Mouse (Mus musculus): ENCODE data around the gene Gucy2d. TPM values are rescaled to one million over a fixed set of nuclear protein-coding genes. Genes with fewer than 3 reads are reported as not detected.

The Gucy2d gene
- polyA plus RNA-seq, 1 experiment: 8.7 TPM

DNA sequence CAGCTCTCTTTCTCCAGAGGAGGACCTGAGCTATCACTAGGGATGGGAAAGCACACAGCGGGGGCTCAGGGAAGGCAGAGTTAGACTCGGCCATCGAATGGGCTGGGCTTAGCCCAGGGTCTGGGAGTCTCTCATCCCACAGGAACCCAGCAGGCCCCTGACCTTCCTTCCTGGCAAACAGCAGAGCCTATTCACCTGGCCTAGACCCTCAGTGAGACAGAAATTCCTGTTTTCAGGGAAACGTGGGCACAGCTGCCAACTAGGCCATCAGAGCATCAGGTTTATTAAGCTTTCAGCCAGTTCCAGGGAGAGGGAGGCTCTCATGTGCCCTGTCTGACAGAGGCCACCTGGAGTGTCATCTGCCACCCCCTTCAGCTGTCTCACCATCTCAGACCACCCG lies 62.7 kb downstream of the Gucy2d start:
- H3K4me1 ChIP-seq (ENCODE audit: control insufficient read depth, insufficient read depth, low read length): peaks cover 21% of the 10 kb centered on the region
- H3K27ac ChIP-seq (ENCODE audit: control insufficient read depth, insufficient read depth, low read depth, low read length): no peak overlapping the region

DNA sequence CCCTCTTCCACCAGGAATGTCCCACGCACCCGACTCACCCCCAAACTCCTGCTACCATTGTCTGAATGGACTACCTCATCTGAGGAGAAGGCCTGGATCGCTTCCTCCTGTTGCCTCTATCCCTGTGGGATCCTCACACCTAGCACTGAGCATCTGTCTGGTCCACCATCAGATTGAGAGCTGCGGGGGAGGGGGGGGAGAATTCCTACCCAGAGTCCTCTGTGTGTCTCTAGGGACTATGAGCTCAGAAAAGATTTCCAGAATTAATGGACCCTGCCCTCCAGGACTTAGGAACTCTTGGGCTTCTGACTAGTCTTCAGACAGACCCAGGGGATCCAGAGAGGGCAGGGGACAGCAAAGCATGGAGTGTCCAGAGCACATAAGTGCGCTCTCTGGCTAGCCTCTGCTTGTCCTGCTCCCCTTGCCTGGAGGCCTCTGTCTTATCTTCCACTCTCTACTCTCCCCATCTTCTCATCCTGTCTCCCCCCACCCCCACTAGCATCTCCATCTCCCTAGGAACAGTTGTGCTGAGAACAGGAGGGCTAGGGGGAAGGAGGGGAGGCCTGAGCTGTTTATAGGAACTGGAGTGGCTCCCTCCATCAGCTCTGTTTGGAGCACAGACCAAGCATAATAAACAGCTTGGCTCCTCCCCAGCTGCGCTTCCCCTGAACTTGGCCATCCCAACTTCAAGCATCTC lies 63.9 kb downstream of the Gucy2d start:
- H3K27me3 ChIP-seq (ENCODE audit: control insufficient read depth, insufficient read depth, low read length): no peaks in the 10 kb centered on the region
- H3K4me3 ChIP-seq (ENCODE audit: control insufficient read depth, low read depth, low read length): peak overlapping the region; percentile 6
- TF ChIP-seq CTCF (IDR thresholded peaks at IDR 0.05; ENCODE audit: control insufficient read depth, insufficient read depth, insufficient replicate concordance, low read depth, low read length) (no peak), POLR2A (IDR thresholded peaks at IDR 0.05; ENCODE audit: control insufficient read depth, low read depth, low read length) (no peak)
- H3K36me3 ChIP-seq (ENCODE audit: control insufficient read depth, insufficient read depth, low read length): no peaks in the 10 kb centered on the region
- H3K4me1 ChIP-seq (ENCODE audit: control insufficient read depth, insufficient read depth, low read length): peaks cover 19% of the 10 kb centered on the region
- no peak overlapping the region for H3K27ac ChIP-seq (ENCODE audit: control insufficient read depth, insufficient read depth, low read depth, low read length)

More for the DNA sequence above, 62.7 kb downstream of the Gucy2d start:
- no peak for TF ChIP-seq CTCF (IDR thresholded peaks at IDR 0.05; ENCODE audit: control insufficient read depth, insufficient read depth, insufficient replicate concordance, low read depth, low read length)
- no peak for TF ChIP-seq POLR2A (IDR thresholded peaks at IDR 0.05; ENCODE audit: control insufficient read depth, low read depth, low read length)
- H3K4me3 ChIP-seq (ENCODE audit: control insufficient read depth, low read depth, low read length): no peak overlapping the region
- H3K36me3 ChIP-seq (ENCODE audit: control insufficient read depth, insufficient read depth, low read length): no peaks in the 10 kb centered on the region
- H3K27me3 ChIP-seq (ENCODE audit: control insufficient read depth, insufficient read depth, low read length): no peaks in the 10 kb centered on the region

DNA sequence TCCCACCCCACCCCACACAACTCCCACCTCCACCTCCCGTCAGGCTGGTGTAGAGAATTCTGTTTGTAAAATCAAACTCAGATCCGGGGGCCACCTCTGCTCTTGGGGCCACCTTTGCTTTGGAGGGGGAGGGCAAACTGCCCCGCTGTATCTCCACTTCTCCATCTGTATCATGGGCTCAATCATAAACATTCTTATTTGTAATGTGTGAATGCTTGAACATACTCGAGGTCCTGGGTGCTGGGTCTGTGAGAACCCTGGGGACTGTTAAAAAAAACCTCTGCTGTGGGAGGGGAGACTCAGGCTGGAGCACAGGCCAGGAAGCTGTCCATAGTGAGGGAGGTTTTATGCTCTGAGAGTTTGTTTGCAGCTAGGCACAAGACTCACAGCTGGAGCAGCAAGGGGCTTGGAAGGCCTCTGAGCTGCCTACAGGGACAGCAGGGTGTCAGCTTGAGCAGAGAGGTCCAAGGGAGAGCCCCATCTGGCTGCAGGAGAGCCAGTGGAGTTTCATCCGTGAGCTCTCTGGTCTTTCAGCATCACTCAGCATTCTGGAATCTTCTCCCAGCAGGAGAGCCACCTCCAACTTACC lies 64.6 kb downstream of the Gucy2d start:
- Histone ChIP-seq H3K27me3 (ENCODE audit: control insufficient read depth, insufficient read depth, low read length) (no peaks in the 10 kb centered on the region), H3K27ac (ENCODE audit: control insufficient read depth, insufficient read depth, low read depth, low read length) (no peak overlapping the region), H3K4me3 (ENCODE audit: control insufficient read depth, low read depth, low read length) (peak overlapping the region; percentile 33), H3K4me1 (ENCODE audit: control insufficient read depth, insufficient read depth, low read length) (peaks cover 19% of the 10 kb centered on the region), H3K36me3 (ENCODE audit: control insufficient read depth, insufficient read depth, low read length) (no peaks in the 10 kb centered on the region)
- TF ChIP-seq POLR2A (IDR thresholded peaks at IDR 0.05; ENCODE audit: control insufficient read depth, low read depth, low read length) (no peak), CTCF (IDR thresholded peaks at IDR 0.05; ENCODE audit: control insufficient read depth, insufficient read depth, insufficient replicate concordance, low read depth, low read length) (no peak)

DNA sequence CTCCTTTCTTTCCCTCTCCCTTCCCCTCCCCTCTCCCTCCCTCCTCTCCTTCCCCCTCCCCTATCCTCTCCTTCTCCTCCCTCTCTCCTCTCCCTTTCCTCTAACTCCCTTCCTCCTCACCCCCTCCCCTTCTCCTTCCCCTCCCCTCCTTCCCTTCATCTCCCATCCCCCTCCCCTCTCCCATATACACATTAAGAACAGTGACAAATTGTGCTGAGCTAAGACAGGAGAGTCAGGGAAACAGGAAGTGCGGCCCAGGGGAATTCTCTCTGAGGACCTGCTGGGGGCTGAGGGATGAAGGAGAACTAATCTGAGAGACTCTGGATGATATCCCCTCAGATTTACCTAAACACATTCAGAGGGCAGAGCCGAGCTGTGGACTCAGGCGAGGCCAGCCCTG lies 65.4 kb downstream of the Gucy2d start:
- TF ChIP-seq CTCF (IDR thresholded peaks at IDR 0.05; ENCODE audit: control insufficient read depth, insufficient read depth, insufficient replicate concordance, low read depth, low read length) (no peak), POLR2A (IDR thresholded peaks at IDR 0.05; ENCODE audit: control insufficient read depth, low read depth, low read length) (no peak)
- H3K4me3 ChIP-seq (ENCODE audit: control insufficient read depth, low read depth, low read length): no peak overlapping the region
- no peaks in the 10 kb centered on the region for H3K27me3 ChIP-seq (ENCODE audit: control insufficient read depth, insufficient read depth, low read length)
- H3K27ac ChIP-seq (ENCODE audit: control insufficient read depth, insufficient read depth, low read depth, low read length): no peak overlapping the region
- no peaks in the 10 kb centered on the region for H3K36me3 ChIP-seq (ENCODE audit: control insufficient read depth, insufficient read depth, low read length)
- peaks cover 19% of the 10 kb centered on the region for H3K4me1 ChIP-seq (ENCODE audit: control insufficient read depth, insufficient read depth, low read length)

DNA sequence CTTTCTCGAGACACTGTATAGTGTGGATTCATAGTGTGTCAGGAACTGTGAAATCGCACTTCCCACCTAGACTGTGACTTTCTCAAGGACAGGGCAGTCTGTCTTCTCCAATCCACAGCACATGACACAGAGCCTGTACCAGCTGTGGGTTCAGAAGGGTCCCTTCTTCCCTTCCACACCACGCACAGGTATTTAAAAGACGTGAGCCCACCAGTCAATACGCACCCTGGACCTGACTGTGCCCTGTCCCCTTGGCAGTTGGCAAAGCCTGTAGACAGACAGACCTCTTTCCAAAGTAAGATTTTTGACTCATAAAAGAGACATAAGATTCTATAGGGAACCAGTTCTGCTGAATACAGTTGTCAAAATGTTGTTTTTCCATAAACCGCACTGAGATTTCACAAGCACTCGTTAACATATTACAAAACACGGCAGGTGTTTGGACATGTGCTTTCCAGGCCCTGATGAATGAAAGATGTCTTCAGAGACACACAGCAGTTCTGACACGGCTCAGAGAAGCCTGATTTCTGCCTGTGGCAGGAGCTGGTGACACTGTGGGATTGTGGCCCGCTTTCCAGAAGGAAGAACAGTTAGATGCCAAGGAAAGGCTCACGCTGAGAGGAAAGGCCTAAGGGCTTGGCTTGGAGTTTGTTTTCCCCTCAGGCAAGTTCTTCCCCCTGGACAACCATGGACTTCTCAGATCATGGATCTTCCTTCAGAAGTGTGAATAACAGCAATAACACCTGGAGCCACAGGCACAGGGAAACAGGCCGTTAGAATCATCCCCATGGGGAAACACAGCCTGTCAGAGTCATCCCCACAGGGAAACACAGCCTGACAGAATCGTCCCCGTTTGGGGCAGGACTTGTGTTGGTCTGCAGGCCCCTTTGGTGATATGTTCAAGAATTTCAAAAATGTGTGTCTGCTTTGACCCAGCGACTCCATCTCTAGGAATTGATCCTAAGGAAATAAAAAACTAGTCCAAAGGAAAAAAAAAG lies 71.0 kb downstream of the Gucy2d start:
- Histone ChIP-seq H3K36me3 (ENCODE audit: control insufficient read depth, insufficient read depth, low read length) (no peaks in the 10 kb centered on the region), H3K4me1 (ENCODE audit: control insufficient read depth, insufficient read depth, low read length) (no peaks in the 10 kb centered on the region), H3K27me3 (ENCODE audit: control insufficient read depth, insufficient read depth, low read length) (no peaks in the 10 kb centered on the region), H3K27ac (ENCODE audit: control insufficient read depth, insufficient read depth, low read depth, low read length) (no peak overlapping the region), H3K4me3 (ENCODE audit: control insufficient read depth, low read depth, low read length) (no peak overlapping the region)
- TF ChIP-seq POLR2A (IDR thresholded peaks at IDR 0.05; ENCODE audit: control insufficient read depth, low read depth, low read length) (no peak), CTCF (IDR thresholded peaks at IDR 0.05; ENCODE audit: control insufficient read depth, insufficient read depth, insufficient replicate concordance, low read depth, low read length) (no peak)

DNA sequence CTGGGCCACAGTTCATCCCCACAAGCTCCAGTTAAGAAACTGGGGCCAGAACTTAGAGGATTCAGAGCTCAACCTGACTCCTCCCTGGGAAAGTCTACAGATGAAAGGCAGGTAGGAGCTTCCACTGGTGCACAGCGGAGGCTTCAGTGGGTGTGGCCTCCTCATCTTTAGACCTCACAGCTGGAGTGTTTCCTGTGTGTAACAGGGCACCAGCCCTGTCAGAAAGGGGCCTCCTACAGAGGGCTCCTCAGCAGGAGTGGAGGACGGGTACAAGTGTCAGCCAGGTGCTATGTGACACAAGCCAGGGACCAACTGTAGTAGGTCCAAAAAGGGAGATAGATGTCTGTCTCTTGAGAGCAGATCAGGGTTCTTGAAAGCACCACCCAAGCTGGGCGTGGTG lies 73.0 kb downstream of the Gucy2d start:
- no peak for TF ChIP-seq CTCF (IDR thresholded peaks at IDR 0.05; ENCODE audit: control insufficient read depth, insufficient read depth, insufficient replicate concordance, low read depth, low read length)
- TF ChIP-seq POLR2A (IDR thresholded peaks at IDR 0.05; ENCODE audit: control insufficient read depth, low read depth, low read length): no peak
- Histone ChIP-seq H3K27me3 (ENCODE audit: control insufficient read depth, insufficient read depth, low read length) (no peaks in the 10 kb centered on the region), H3K4me1 (ENCODE audit: control insufficient read depth, insufficient read depth, low read length) (no peaks in the 10 kb centered on the region), H3K27ac (ENCODE audit: control insufficient read depth, insufficient read depth, low read depth, low read length) (no peak overlapping the region), H3K36me3 (ENCODE audit: control insufficient read depth, insufficient read depth, low read length) (no peaks in the 10 kb centered on the region), H3K4me3 (ENCODE audit: control insufficient read depth, low read depth, low read length) (no peak overlapping the region)

DNA sequence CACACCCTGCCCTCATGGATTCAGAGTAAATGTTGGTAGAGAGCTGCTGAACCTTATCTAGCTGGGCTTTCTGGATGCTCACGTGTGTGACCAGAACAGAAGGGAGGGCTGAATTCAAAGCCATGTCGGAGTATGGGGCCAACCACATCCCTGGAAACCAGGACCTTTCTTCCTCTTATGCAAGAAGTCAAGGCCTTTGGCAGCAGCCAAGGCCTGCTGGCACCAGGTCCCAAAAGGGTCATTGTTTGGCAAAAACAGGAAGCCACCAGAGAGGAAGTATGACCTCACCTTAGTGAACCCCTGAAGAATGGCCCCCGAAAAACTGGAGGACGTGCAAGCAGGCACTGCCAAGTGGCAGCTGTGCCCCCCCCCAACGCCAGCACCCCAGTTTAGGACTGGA lies 82.4 kb downstream of the Gucy2d start:
- Histone ChIP-seq H3K4me3 (ENCODE audit: control insufficient read depth, low read depth, low read length) (no peak overlapping the region), H3K36me3 (ENCODE audit: control insufficient read depth, insufficient read depth, low read length) (no peaks in the 10 kb centered on the region), H3K27ac (ENCODE audit: control insufficient read depth, insufficient read depth, low read depth, low read length) (no peak overlapping the region), H3K27me3 (ENCODE audit: control insufficient read depth, insufficient read depth, low read length) (no peaks in the 10 kb centered on the region), H3K4me1 (ENCODE audit: control insufficient read depth, insufficient read depth, low read length) (peaks cover 2% of the 10 kb centered on the region; the same call in 1 of the 2 replicates)
- TF ChIP-seq POLR2A (IDR thresholded peaks at IDR 0.05; ENCODE audit: control insufficient read depth, low read depth, low read length) (no peak), CTCF (IDR thresholded peaks at IDR 0.05; ENCODE audit: control insufficient read depth, insufficient read depth, insufficient replicate concordance, low read depth, low read length) (no peak)
